Mouse (Mus musculus) left cerebral cortex, postnatal 10 days (tissue): Measurements from ENCODE around the gene Slc22a3. TPM values are rescaled to one million over a fixed set of nuclear protein-coding genes. Genes with fewer than 3 reads are reported as not detected.

Experiments used
- DNase-seq, 2 experiments: peaks; one replicate each; pipeline ENCODE4 v3.0.0; 2021 to 2022; ENCODE audit warnings: low spot score in 2 of 2, mixed read lengths in 1 of 2; ENCODE audit errors: extremely low spot score in 1 of 2
- intact Hi-C: fragments of 180-260 bp; cut with DNase I; formaldehyde crosslinking; loops from one replicate; pipeline ENCODE4 v1.15.1; 2025
- total RNA-seq, 2 experiments: library from RNA; stranded (reverse); gene quantifications; 2 replicates each; pipeline ENCODE4 v1.2.3; 2021

The Slc22a3 gene
- total RNA-seq, 2 experiments from 2014 or later: 11.1 to 11.4 TPM

DNA sequence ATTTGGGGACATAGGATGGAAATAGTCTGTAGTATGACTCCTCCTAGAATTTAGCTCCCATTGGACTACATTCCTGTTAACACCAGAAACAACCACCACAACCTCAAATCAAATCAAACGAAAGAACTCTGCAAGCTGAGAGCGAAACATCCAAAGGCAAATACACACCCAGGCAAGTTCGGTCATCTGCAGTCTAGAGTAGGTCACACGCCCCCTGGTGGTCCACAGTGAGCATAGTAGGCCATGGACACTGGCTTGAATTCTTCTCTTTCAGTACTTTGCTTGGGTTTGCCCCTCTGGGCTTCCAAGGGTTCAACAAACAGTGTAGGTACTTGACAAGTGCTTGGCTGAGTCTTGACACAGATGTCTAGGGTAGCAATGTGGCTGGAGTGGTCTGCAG is 135.5 kb downstream of the Slc22a3 start:
- peak; percentile 50 to 77 for DNase-seq
- intact Hi-C loops: loop anchor here (5.0 kb wide), 3 partner anchors 55 to 335 kb away; partner anchors contain the start of gene Map3k4

DNA sequence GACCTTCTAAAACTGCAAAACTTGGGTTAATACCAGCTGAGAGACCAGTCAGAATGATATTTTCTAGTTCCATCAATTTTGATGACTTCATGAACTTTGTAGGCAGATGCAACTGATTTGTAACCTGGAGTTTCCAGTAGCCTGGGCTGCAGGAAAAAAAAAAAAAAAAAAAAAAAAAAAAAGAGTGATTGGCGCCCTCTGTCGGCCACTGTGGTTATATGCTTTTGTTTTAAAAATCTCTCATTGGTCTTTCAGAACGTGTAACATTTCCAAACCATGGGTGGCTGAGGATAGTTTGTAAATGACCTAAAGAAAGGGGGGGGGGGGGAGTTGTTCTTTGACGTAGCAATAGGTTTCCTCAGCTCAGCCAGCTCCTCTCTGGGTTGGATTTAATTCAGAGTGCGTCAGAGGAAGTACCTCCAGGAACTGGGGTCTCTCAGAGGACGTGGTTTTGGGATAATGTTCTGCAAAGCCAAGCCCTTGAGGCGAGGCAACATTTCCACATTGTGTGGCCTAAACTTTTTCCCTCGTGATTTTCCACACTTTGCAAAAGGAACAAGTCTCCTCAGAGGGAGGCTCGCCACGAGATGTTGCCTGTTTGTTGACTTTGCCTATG is 136.1 kb downstream of the Slc22a3 start:
- intact Hi-C loops: loop anchor here (5.0 kb wide), 3 partner anchors 54 to 334 kb away; partner anchors contain the start of gene Map3k4

DNA sequence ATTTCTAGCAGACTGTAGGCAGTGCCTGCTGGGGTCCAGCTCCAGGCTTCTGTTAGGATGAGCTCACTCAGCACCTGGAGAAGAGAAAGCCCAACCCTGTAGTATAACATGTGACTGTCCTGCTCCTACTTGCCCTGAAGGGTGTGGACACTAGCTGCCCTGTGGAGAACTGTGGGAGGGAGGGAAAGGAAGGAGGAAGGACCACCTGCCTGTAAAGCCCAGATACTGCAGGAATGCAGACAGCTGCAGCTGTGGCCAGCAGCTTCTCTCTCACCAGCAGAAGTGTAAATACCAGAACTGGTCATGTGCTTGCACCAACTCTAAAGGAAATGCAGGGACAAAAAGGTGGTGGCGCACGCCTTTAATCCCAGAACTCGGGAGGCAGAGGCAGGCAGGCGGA is 137.2 kb downstream of the Slc22a3 start:
- DNase-seq: no peak
- intact Hi-C loops: loop anchor here (5.0 kb wide), 3 partner anchors 53 to 333 kb away; partner anchors contain the start of gene Map3k4

More for the DNA sequence above, 136.1 kb downstream of the Slc22a3 start:
- DNase-seq: no peak

DNA sequence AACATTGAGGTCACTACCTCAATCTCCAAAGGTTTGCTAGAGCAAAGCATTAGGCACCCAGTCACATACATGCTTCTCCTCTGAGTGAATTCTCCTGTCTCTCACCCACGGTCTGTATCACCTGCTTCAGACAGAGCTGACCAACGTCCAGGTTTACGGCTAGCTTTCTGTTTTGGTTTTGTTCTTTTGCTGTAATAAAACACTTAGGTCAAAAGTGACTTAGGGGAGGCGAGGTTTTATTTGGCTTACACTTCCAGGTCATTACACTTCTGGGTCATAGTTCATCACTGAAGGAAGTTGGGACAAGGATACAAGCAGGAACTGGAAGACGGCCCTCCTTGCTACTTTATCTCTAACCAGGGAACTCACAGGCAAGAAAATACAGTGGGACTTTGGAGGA is 138.1 kb downstream of the Slc22a3 start:
- intact Hi-C loops: loop anchor here (5.0 kb wide), 1 partner anchor 142 kb away; no protein-coding TSS in a partner anchor
- DNase-seq: no peak

Other genes starting within 250 kb of the Slc22a3 start
- gene Map3k4, start 188.9 kb downstream of the Slc22a3 start, total RNA-seq: 10 to 100 TPM; 32.9 to 33.9 TPM
- gene Plg, start 129.1 kb downstream of the Slc22a3 start, total RNA-seq: not detected
- under 1 TPM; 0.62 to 0.87 TPM for gene Slc22a2, start 76.4 kb upstream of the Slc22a3 start, total RNA-seq
- 1 to 10 TPM; 2.2 to 2.7 TPM for gene Slc22a1, start 168.1 kb upstream of the Slc22a3 start, total RNA-seq